Mouse (Mus musculus) forebrain, postnatal 0 days (tissue): ENCODE measurements around the gene Arpc5. TPM values are rescaled to one million over a fixed set of nuclear protein-coding genes. Genes with fewer than 3 reads are reported as not detected.
A peak's percentile ranks its signal among the peaks of the same experiment; 100 is the strongest.

ENCODE experiments used
- ATAC-seq: fragments of 200-750 bp; cut with Nextera tagmentation; 2 replicates; pipeline ENCODE4 v1.8.0; 2017; ENCODE audit warnings: mild to moderate bottlenecking, moderate library complexity
- DNase-seq: peaks from one replicate; pipeline ENCODE4 v3.0.0-alpha.2; 2015
- H3K27ac ChIP-seq: fragments of 300-500 bp; sonication (generic); 2 replicates; pipeline ENCODE4 v1.5.1; 2014; ENCODE audit warnings: low read depth, mild to moderate bottlenecking, antibody characterized with exemption, low read length, moderate library complexity, mixed read lengths
- H3K27me3 ChIP-seq: fragments of 300-500 bp; sonication (generic); 2 replicates; pipeline ENCODE4 v1.6.1; 2014; ENCODE audit warnings: mild to moderate bottlenecking, low read length, mixed read lengths; ENCODE audit not compliant: insufficient read depth
- H3K36me3 ChIP-seq: fragments of 300-500 bp; sonication (generic); 2 replicates; pipeline ENCODE4 v1.6.1; 2014; ENCODE audit warnings: mild to moderate bottlenecking, moderate library complexity; ENCODE audit not compliant: insufficient read depth
- H3K4me1 ChIP-seq: fragments of 300-500 bp; sonication (generic); 2 replicates; pipeline ENCODE4 v1.6.1; 2014; ENCODE audit warnings: antibody characterized with exemption; ENCODE audit not compliant: insufficient read depth
- H3K4me2 ChIP-seq: fragments of 300-500 bp; sonication (generic); 2 replicates; pipeline ENCODE4 v1.6.1; 2014; ENCODE audit warnings: low read depth, mild to moderate bottlenecking, moderate library complexity
- H3K4me3 ChIP-seq: fragments of 300-500 bp; sonication (generic); 2 replicates; pipeline ENCODE4 v1.5.1; 2014; ENCODE audit warnings: low read depth, low read length, mixed read lengths
- H3K9ac ChIP-seq: fragments of 300-500 bp; sonication (generic); 2 replicates; pipeline ENCODE4 v1.6.1; 2014; ENCODE audit warnings: mild to moderate bottlenecking
- H3K9me3 ChIP-seq: fragments of 300-500 bp; sonication (generic); 2 replicates; pipeline ENCODE4 v1.6.1; 2016; ENCODE audit warnings: low read length
- CTCF ChIP-seq: sonication (generic); IDR thresholded peaks from 2 replicates; pipeline ENCODE4 v1.5.1; 2016; ENCODE audit warnings: antibody characterized with exemption, control low read depth, low read depth
- WGBS: fragments of 180-500 bp; shearing (Covaris S2); extraction: QIAGEN DNeasy Blood & Tissue Kit; methylation state at CpG from one replicate; pipeline ENCODE4 v1.1.7; 2014; 5-methylcytosine and 5-hydroxymethylcytosine counted together
- polyA plus RNA-seq: library from polyadenylated mRNA; unstranded; fragments of >200 nt; fragmentation: Nextera tagmentation; extraction: Ambion mirVana; gene quantifications from 2 replicates; pipeline ENCODE4 v1.2.1, GENCODE M21; 2015
- total RNA-seq: library from RNA; depleted of rRNA; stranded (reverse); fragments of >200 nt; gene quantifications from 2 replicates; pipeline ENCODE4 v1.2.3, GENCODE M21; 2014

Arpc5 gene
- total and polyA plus RNA-seq, 2 experiments from 2014 or later = 301 to 537 TPM

GRCm38 (mm10) chr1:152727604-152728236 is 38.6 kb upstream of the Arpc5 start:
- Histone ChIP-seq H3K9ac (no peak overlapping the region), H3K4me1 (no peaks in the 10 kb centered on the region), H3K27ac (no peak overlapping the region), H3K9me3 (no peaks in the 10 kb centered on the region), H3K4me2 (no peak overlapping the region), H3K4me3 (no peak overlapping the region), H3K27me3 (no peaks in the 10 kb centered on the region), H3K36me3 (no peaks in the 10 kb centered on the region)
- DNase-seq (no peak), ATAC-seq (no peak)
- no peak for TF ChIP-seq CTCF
- 62% methylated on average over 4 of the region's 5 CpGs for WGBS

- TF ChIP-seq CTCF = no peak
- no peak overlapping the region for H3K27ac ChIP-seq
- H3K9me3 ChIP-seq = no peaks in the 10 kb centered on the region
- H3K4me3 ChIP-seq = no peak overlapping the region
- ATAC-seq (no peak), DNase-seq (no peak)
- no peaks in the 10 kb centered on the region for H3K36me3 ChIP-seq
- H3K27me3 ChIP-seq = no peaks in the 10 kb centered on the region
- H3K9ac ChIP-seq = no peak overlapping the region
- no peaks in the 10 kb centered on the region for H3K4me1 ChIP-seq
- no peak overlapping the region for H3K4me2 ChIP-seq
- 93% methylated on average over 9 of the region's 9 CpGs for WGBS
Observed at GRCm38 (mm10) chr1:152738793-152739192, 27.5 kb upstream of the Arpc5 start.

DNA sequence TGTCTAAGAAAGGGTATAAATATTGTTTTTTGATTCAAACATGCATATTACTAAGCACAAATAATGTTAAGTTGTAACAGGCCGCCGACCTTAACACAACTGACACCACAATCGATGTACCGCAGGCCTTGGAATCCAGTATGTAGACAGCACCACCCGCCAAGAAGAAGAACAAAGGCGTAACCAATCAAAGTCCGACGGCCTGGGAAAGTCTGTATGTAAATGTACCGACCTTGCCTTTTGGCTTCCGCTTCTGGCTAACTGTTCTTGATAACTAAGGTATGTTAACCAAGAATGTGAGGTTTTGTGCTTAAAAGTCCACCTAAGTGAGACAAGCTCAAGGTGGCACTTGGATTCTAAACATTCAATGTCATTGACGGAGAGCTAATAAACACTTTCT is 27.0 kb upstream of the Arpc5 start:
- H3K4me1 ChIP-seq = no peaks in the 10 kb centered on the region
- no peak for TF ChIP-seq CTCF
- no peak overlapping the region for H3K27ac ChIP-seq
- no peaks in the 10 kb centered on the region for H3K36me3 ChIP-seq
- WGBS = 94% methylated on average over 11 of the region's 11 CpGs
- no peak overlapping the region for H3K4me2 ChIP-seq
- H3K4me3 ChIP-seq = no peak overlapping the region
- H3K9me3 ChIP-seq = no peaks in the 10 kb centered on the region
- no peak overlapping the region for H3K9ac ChIP-seq
- DNase-seq (no peak), ATAC-seq (no peak)
- H3K27me3 ChIP-seq = no peaks in the 10 kb centered on the region

- DNase-seq (no peak), ATAC-seq (no peak)
- Histone ChIP-seq H3K9me3 (no peaks in the 10 kb centered on the region), H3K27ac (no peak overlapping the region), H3K4me3 (no peak overlapping the region), H3K36me3 (no peaks in the 10 kb centered on the region), H3K27me3 (no peaks in the 10 kb centered on the region), H3K4me2 (no peak overlapping the region), H3K4me1 (no peaks in the 10 kb centered on the region), H3K9ac (no peak overlapping the region)
- no peak for TF ChIP-seq CTCF
- WGBS = 66% methylated on average over 15 of the region's 15 CpGs
Observed at GRCm38 (mm10) chr1:152743095-152743826, 23.1 kb upstream of the Arpc5 start.

GRCm38 (mm10) chr1:152746426-152746825 is 19.9 kb upstream of the Arpc5 start:
- no peak overlapping the region; the same call in 1 of the 2 replicates for H3K4me2 ChIP-seq
- peak; percentile 84 for TF ChIP-seq CTCF
- H3K9ac ChIP-seq = no peak overlapping the region
- WGBS = 3% methylated on average over 5 of the region's 5 CpGs
- H3K4me3 ChIP-seq = no peak overlapping the region
- no peaks in the 10 kb centered on the region for H3K36me3 ChIP-seq
- H3K27ac ChIP-seq = no peak overlapping the region
- H3K4me1 ChIP-seq = peaks cover 10% of the 10 kb centered on the region; the same call in 1 of the 2 replicates
- DNase-seq (peak; percentile 91), ATAC-seq (peak; percentile 25; the same call in 1 of the 2 replicates)
- H3K9me3 ChIP-seq = no peaks in the 10 kb centered on the region
- H3K27me3 ChIP-seq = no peaks in the 10 kb centered on the region

DNA sequence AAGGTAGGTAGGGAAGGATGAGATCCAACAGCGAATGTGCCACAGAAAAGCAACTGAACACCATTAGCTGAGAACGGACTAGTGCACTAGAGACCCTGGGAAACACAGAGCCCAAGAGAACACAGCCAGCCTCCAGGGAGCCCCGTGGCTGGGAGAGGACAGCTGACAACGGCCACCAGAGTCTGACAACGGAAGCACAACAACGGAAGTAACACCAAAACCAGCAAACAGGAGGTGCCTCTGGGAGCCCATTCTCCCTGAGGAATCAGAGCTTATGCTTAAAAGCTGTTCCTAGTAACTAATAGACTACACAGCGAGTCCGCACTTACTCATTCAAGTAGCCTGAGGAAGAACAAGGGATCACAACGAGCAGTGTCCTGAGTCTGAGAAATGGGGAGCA is 17.1 kb upstream of the Arpc5 start:
- H3K27ac ChIP-seq = peak overlapping the region; percentile 80
- no peaks in the 10 kb centered on the region for H3K27me3 ChIP-seq
- H3K4me3 ChIP-seq = no peak overlapping the region
- 75% methylated on average over 9 of the region's 9 CpGs for whole genome bisulfite sequencing
- DNase-seq (no peak), ATAC-seq (no peak)
- no peak for TF ChIP-seq CTCF
- H3K9ac ChIP-seq = no peak overlapping the region
- H3K9me3 ChIP-seq = no peaks in the 10 kb centered on the region
- H3K4me1 ChIP-seq = peaks cover 10% of the 10 kb centered on the region; the same call in 1 of the 2 replicates
- no peaks in the 10 kb centered on the region for H3K36me3 ChIP-seq
- no peak overlapping the region for H3K4me2 ChIP-seq

DNA sequence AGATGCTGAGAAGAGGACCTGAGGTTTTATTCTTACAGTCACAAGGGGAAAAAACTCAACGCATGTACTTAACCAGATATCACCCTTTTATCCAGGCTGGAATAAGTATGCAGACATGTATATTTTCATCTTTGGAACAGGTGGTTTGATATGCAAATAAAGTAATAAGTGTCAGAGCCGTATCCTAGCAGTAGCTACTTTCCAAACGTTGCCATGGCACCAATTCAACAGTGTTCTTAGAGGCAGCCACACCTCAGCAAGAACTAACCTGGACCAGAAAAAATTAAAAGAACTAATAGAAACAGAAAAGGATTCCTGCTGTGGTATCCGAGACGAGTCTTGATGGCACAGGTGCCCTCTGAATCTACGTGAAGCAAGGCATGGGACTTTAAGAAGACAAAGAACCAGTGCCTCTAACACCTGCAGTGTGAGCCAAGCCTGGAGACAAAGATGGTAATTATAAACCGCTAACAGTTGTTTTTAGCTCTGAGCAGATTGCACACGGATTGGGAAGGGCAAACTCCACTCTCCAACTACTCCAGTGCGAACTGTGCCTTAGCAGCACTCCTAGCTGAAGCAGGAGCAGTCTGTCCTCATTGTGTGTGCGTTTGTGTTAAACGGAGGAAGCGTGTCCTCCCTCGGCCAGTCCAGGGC is 15.9 kb upstream of the Arpc5 start, which contains the start of gene Apobec4:
Gene Apobec4 (plus strand): TSS at position 240 of the 654 bp plus-strand sequence.
- H3K9ac ChIP-seq = peak within 1 kb of the TSS; percentile 18; the same call in 1 of the 2 replicates
- H3K4me2 ChIP-seq = peak within 1 kb of the TSS; percentile 23
- 22% methylated on average over 13 of the region's 13 CpGs for WGBS

More for the DNA sequence above, 15.9 kb upstream of the Arpc5 start, which contains the start of gene Apobec4:
- Histone ChIP-seq H3K36me3 (no peaks in the 10 kb centered on the region), H3K4me1 (peaks cover 10% of the 10 kb centered on the region; the same call in 1 of the 2 replicates), H3K9me3 (no peaks in the 10 kb centered on the region), H3K27ac (peak within 1 kb of the TSS; percentile 80), H3K4me3 (no peak within 1 kb of the TSS), H3K27me3 (no peaks in the 10 kb centered on the region)
- no peak for TF ChIP-seq CTCF
- ATAC-seq = peak; percentile 90
- DNase-seq = peak; percentile 86
